Mouse (Mus musculus) thymus, adult 2 months (tissue): ENCODE measurements at regions not wholly inside any gene's neighbourhood (a gene's known extent, or its start where the extent isn't known, plus 50 kb on each side); places are given as distances from the start of the nearest gene placed in this dataset.
"Not testable (repeated sequence)": the region's sequence is repeated elsewhere in the genome, so short reads cannot be mapped to it uniquely, and the experiment has no call there.

Experiments
- DNase-seq: peaks from one replicate; pipeline ENCODE4 v3.0.0; 2021
- H3K27ac ChIP-seq: fragments of 200-500 bp; 2 replicates; pipeline ENCODE4 v1.5.1; 2012; ENCODE audit warnings: low read length, control low read depth; ENCODE audit not compliant: control insufficient read depth, insufficient read depth
- H3K27me3 ChIP-seq: fragments of 200-500 bp; 2 replicates; pipeline ENCODE4 v1.6.1; 2012; ENCODE audit warnings: mild to moderate bottlenecking, low read length, moderate library complexity, mixed read lengths; ENCODE audit not compliant: control insufficient read depth, insufficient read depth
- H3K36me3 ChIP-seq: fragments of 200-500 bp; 2 replicates; pipeline ENCODE4 v1.6.1; 2012; ENCODE audit warnings: mild to moderate bottlenecking, low read length, moderate library complexity; ENCODE audit not compliant: control insufficient read depth, insufficient read depth
- H3K4me1 ChIP-seq: fragments of 200-500 bp; replicated peaks from 2 replicates; pipeline ENCODE4 v1.6.1; 2012; ENCODE audit warnings: low read length; ENCODE audit not compliant: control insufficient read depth, insufficient read depth
- H3K4me3 ChIP-seq: fragments of 200-500 bp; 2 replicates; pipeline ENCODE4 v1.5.1; 2012; ENCODE audit warnings: mild to moderate bottlenecking, low read length, control low read depth, moderate library complexity; ENCODE audit not compliant: control insufficient read depth, insufficient read depth
- CTCF ChIP-seq: fragments of 200-500 bp; IDR thresholded peaks from 2 replicates; pipeline ENCODE4 v1.5.1; 2012; ENCODE audit warnings: mild to moderate bottlenecking, control low read depth, low read length, moderate library complexity, borderline replicate concordance; ENCODE audit not compliant: control insufficient read depth, poor library complexity, insufficient read depth; ENCODE audit errors: extremely low read depth
- POLR2A ChIP-seq: fragments of 200-500 bp; IDR thresholded peaks from 2 replicates; pipeline ENCODE4 v1.6.1; 2012; ENCODE audit warnings: mild to moderate bottlenecking, low read length, control low read depth, moderate library complexity; ENCODE audit not compliant: control insufficient read depth, poor library complexity, insufficient read depth; ENCODE audit errors: extremely low read depth
- WGBS: fragments of 180-500 bp; shearing (Covaris S2); methylation state at CpG from one replicate; pipeline ENCODE4 v1.1.7; 2018; 5-methylcytosine and 5-hydroxymethylcytosine counted together

- not testable (repeated sequence) for DNase-seq, H3K27ac ChIP-seq, H3K27me3 ChIP-seq, H3K4me1 ChIP-seq, H3K4me3 ChIP-seq, H3K36me3 ChIP-seq
- WGBS, result 13% methylated on average over 2 of the region's 2 CpGs
Observed at GRCm38 (mm10) chr12:114909799-114910198, 1137.7 kb upstream of the Zfp386 start.

DNA sequence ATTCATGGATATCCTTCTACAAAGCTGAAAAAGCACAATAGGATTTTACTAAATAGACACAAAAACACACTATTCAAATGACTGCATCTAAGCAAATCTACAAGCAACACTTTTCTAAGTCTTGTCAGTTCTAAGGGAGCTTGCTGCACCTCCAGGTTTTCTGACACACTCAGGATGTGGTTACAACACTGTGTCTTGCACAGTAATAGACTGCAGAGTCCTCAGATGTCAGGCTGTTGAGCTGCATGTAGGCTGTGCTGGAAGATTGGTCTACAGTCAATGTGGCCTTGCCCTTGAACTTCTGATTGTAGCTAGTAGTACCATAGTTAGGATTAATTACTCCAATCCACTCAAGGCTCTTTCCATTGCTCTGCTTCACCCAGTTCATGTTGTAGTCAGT lies 1133.1 kb upstream of the Zfp386 start:
- H3K27ac ChIP-seq, H3K27me3 ChIP-seq, H3K4me3 ChIP-seq, H3K4me1 ChIP-seq, H3K36me3 ChIP-seq: not testable (repeated sequence)
- peak; percentile 51 for DNase-seq

GRCm38 (mm10) chr12:114927691-114928090 lies 1119.8 kb upstream of the Zfp386 start:
- no peaks in the 10 kb centered on the region for H3K36me3 ChIP-seq
- TF ChIP-seq POLR2A (no peak), CTCF (no peak)
- peak; percentile 34 for DNase-seq
- H3K27ac ChIP-seq, result no peak overlapping the region
- H3K4me1 ChIP-seq, result no peaks in the 10 kb centered on the region
- no peak overlapping the region for H3K4me3 ChIP-seq
- H3K27me3 ChIP-seq, result no peaks in the 10 kb centered on the region
- WGBS, result 83% methylated on average over 3 of the region's 3 CpGs

GRCm38 (mm10) chr12:114932158-114932557 lies 1115.4 kb upstream of the Zfp386 start:
- DNase-seq, result peak; percentile 13
- Histone ChIP-seq H3K27ac (no peak overlapping the region), H3K4me3 (no peak overlapping the region), H3K36me3 (no peaks in the 10 kb centered on the region), H3K4me1 (no peaks in the 10 kb centered on the region), H3K27me3 (no peaks in the 10 kb centered on the region)
- WGBS, result 45% methylated on average over 3 of the region's 3 CpGs
- TF ChIP-seq CTCF, result no peak

DNA sequence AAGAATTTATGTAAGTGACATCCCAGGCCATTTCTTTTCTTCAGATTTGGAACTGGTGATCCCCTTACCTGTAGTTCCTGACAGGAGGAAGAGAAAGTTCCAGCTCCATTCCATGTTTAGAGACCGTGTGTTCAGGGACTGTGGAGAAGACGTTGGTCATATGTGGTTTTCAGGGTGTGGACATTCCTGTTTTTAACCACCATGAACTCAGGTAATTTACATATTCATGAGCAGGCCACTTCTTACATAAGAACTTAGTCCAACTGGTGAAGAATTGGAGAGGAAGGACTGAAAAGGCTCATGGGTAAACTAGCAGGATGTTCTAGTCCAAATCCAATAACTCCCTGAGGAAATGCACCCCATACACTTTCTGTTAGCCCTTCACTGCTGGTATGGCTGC lies 1114.9 kb upstream of the Zfp386 start:
- 73% methylated on average over 2 of the region's 2 CpGs for WGBS
- Histone ChIP-seq H3K4me1 (no peaks in the 10 kb centered on the region), H3K36me3 (no peaks in the 10 kb centered on the region), H3K27me3 (no peaks in the 10 kb centered on the region), H3K27ac (no peak overlapping the region), H3K4me3 (no peak overlapping the region)
- no peak for DNase-seq
- no peak for TF ChIP-seq POLR2A
- no peak for TF ChIP-seq CTCF

DNA sequence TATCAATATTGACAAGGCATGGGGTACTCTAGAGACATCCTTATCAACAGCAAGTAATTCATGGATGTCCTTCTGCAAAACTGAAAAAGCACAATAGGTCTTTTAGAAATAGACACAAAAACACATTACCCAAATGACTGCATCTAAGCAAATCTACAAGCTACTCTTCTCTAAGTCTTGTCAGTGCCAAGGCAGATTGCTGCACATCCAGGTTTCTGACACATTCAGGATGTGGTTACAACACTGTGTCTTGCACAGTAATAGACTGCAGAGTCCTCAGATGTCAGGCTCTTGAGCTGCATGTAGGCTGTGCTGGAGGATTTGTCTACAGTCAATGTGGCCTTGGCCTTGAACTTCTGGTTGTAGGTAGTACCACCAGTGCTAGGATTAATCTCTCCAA lies 1110.7 kb upstream of the Zfp386 start:
- peak; percentile 18 for DNase-seq
- H3K36me3 ChIP-seq, H3K4me3 ChIP-seq, H3K4me1 ChIP-seq, H3K27ac ChIP-seq, H3K27me3 ChIP-seq: not testable (repeated sequence)

DNA sequence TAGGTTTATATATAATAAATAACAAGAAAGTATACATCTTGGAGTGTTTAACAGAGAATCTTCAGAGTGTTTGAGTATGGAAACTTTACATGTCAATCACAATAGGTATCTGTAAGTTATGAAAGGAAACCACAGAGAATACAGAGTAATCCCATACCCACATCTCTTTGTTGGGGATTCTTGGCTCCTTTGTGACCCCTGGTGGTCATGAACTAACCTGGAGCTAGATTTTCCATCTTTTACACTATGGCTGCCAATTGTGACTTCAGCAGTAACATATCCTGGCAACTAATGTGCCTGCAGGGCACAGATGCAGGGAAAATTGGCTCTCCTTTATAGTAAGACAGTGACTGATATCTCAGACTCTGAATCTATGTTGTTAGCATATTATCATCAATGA lies 1107.9 kb upstream of the Zfp386 start:
- H3K4me1 ChIP-seq, result no peaks in the 10 kb centered on the region
- no peaks in the 10 kb centered on the region for H3K27me3 ChIP-seq
- peak; percentile 34 for DNase-seq
- H3K4me3 ChIP-seq, result no peak overlapping the region
- no peak overlapping the region for H3K27ac ChIP-seq
- TF ChIP-seq CTCF, result no peak
- TF ChIP-seq POLR2A, result no peak
- H3K36me3 ChIP-seq, result no peaks in the 10 kb centered on the region

DNA sequence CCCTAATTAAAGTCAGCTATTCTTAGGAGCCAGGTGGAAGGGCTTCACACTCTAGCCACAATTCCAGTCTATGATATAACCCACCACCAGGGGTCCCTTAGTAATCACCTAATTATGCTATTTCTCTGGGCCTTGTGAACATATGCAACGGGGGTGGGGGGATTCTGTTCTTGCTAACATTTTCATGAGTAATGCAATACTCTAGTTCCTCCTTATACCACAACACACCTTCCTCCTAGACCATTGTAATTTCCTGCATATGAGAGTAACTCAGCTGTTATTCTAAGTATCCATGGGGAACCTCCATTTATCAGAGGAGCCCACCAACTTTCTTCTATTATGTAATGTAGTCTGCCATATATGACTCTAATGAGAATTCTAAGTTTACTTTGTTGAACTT lies 1085.4 kb upstream of the Zfp386 start:
- WGBS, result 78% methylated on average over 1 of the region's 1 CpGs
- no peaks in the 10 kb centered on the region for H3K36me3 ChIP-seq
- DNase-seq, result peak; percentile 6
- no peaks in the 10 kb centered on the region for H3K27me3 ChIP-seq
- no peak overlapping the region for H3K27ac ChIP-seq
- H3K4me1 ChIP-seq, result no peaks in the 10 kb centered on the region
- no peak for TF ChIP-seq POLR2A
- TF ChIP-seq CTCF, result no peak
- no peak overlapping the region for H3K4me3 ChIP-seq

DNA sequence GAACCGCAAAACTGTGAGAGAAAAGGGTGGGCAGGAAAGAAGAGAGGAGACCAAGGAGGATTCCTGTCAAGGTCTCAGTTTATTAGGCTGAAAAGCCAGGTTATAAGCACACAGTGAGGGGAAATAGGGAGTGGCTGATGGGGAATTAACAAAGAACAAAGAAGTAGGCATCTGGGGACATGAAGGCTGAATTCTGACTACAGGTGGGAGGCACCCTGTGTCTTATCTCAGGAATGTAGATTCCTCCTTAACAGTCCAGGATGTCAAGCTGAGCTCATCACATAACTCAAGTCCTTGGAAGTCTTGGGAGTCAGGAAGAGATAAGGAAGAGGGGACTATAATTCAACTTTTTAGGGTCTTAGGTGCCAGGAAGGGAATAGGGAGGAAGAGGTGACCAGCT lies 1083.3 kb upstream of the Zfp386 start:
- H3K4me1 ChIP-seq, H3K36me3 ChIP-seq, H3K27me3 ChIP-seq, H3K27ac ChIP-seq, DNase-seq, H3K4me3 ChIP-seq: not testable (repeated sequence)
- WGBS, result 97% methylated on average over 1 of the region's 1 CpGs
